Mouse (Mus musculus) urinary bladder, postnatal 4 days (tissue): Measurements from ENCODE around the gene Gja4.

Experiments used
- DNase-seq, 2 experiments: peaks; one replicate each; pipeline ENCODE4 v3.0.0; 2021 to 2022; ENCODE audit warnings: low spot score in 2 of 2

Gene Gja4

GRCm38 (mm10) chr4:127313861-127314260 is at the start of gene Gja4:
Gene Gja4, minus strand, starts transcription at chr4:127314039.
- DNase-seq: peak in 1 of 2 experiments; percentile 59

GRCm38 (mm10) chr4:127363331-127363730 is 49.5 kb upstream of the Gja4 start:
- no peak for DNase-seq

DNA sequence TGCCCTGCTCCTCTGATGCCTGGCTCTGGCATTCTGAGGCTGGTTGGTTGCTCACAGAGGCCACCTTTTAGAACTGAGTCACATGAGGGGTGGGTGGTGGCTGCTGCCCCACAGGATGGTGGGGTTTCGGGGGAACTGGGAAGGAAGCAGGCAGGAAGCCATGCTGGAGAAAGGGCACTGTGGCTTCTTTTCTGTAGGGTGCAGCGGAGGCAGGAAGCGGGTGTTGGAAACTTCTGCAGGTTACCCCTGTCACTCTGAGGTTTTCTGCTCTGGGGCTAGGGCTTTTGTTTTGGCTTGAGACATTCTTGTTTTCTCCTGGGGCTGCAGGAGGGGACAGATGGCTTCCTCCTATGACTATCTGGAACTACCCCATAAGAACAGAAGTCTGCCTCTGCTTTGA is 48.7 kb upstream of the Gja4 start:
- DNase-seq: no peak

- DNase-seq: no peak
Measured at GRCm38 (mm10) chr4:127358018-127358417, 44.2 kb upstream of the Gja4 start, which contains the start of gene Gjb5. Gene Gjb5, minus strand, starts transcription at chr4:127358181.

GRCm38 (mm10) chr4:127354506-127355485 is 41.0 kb upstream of the Gja4 start:
- no peak for DNase-seq

- no peak for DNase-seq
Measured at GRCm38 (mm10) chr4:127353951-127354438, 40.2 kb upstream of the Gja4 start, which contains the start of gene Gjb4. Gene Gjb4, minus strand, starts transcription at chr4:127354081.

- no peak for DNase-seq
Measured at GRCm38 (mm10) chr4:127352594-127352993, 38.8 kb upstream of the Gja4 start.

DNA sequence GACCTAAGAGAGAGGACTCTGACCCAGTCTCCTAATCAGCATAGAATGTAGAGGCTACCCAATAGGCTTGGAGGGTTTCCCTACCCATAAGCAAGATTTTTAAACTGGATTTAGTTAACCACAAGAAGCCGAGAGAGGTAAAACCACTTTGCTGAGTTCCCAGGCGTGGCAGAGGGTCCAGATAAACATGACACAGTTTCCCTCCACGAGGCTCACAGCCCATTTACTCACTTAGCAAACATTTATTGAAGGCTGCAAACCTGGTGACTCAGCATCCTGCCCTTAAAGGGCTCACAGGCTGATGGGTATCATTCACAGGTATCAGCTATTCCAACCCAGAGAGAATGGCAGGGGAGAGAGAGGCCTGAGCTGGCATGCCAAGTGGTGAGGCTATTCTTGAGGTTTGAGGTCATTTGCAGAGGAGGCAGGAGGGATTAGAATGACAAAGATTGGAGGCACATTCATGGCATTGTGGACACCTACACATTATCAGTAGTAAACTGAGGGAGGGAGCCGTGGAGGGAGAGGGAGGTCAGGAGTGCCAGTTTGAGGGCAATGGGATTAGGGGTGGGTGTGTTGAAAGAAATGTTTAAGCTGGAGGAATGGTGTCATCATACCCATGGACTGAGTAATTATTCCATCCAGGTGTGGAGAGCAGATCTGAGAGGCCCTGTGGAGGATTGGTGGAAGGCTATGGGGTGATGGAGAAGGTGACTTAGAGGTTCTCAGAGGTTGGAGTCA is 35.9 kb upstream of the Gja4 start:
- no peak for DNase-seq

DNA sequence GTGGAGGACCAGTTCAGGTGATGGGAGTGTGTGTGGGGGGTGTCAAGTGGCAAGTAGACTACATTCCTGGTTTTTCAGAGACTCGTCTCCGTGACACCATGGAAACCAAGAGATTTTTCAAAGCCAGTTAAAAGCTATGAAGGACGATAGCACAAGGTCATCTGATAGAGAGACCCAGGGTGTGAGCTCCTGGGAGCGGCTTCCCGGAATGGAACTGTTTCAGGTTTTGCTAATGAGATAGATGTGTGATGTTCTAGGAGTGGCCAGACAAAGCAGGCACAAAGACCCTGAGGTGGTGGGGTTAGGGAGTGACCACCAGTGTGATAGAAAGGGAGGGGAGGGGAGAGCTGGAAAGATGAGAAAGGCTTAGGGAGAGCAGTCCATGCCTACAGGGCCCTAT is 31.2 kb upstream of the Gja4 start:
- DNase-seq: no peak

GRCm38 (mm10) chr4:127341372-127341771 is 27.5 kb upstream of the Gja4 start:
- DNase-seq: no peak

DNA sequence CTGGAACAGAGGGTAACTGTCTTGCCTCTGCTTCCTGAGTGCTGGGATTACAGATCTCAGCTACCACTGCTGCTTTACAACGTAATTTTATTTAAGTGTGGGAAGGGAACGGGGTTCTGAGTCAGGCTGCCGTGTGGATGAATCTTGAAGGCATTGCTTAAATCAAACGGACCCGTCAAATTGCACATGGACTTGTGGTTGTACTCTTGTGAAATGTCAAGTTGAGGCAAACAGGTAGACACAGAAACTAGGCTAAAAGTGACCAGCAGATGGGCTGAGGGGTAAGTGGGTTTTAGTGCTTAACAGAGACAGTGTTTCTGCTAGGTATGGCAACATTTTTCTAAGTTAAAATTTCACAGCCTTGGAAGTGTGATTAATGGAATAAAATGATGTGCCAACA is 23.8 kb upstream of the Gja4 start:
- DNase-seq: no peak

- DNase-seq: no peak
Measured at GRCm38 (mm10) chr4:127334870-127335504, 21.1 kb upstream of the Gja4 start.

DNA sequence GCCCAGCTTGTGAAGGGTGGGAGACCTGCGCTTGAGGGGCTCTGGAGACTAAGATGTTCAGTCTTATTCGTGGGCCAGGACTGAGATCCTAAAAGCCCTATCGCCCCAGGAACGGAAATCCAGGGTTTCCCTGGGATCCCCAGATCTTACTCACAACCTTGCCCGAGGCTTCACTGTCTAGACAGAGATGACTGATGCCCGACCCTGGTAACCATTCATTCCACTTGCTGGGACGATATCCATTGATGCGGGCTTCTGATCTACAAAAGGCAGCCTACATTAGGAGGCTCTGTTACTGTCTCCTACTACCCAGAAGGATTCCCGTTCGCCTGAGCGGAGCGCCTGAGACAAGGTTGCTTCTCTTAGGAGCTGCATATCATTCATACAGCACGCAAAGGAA is 17.3 kb upstream of the Gja4 start:
- no peak for DNase-seq

DNA sequence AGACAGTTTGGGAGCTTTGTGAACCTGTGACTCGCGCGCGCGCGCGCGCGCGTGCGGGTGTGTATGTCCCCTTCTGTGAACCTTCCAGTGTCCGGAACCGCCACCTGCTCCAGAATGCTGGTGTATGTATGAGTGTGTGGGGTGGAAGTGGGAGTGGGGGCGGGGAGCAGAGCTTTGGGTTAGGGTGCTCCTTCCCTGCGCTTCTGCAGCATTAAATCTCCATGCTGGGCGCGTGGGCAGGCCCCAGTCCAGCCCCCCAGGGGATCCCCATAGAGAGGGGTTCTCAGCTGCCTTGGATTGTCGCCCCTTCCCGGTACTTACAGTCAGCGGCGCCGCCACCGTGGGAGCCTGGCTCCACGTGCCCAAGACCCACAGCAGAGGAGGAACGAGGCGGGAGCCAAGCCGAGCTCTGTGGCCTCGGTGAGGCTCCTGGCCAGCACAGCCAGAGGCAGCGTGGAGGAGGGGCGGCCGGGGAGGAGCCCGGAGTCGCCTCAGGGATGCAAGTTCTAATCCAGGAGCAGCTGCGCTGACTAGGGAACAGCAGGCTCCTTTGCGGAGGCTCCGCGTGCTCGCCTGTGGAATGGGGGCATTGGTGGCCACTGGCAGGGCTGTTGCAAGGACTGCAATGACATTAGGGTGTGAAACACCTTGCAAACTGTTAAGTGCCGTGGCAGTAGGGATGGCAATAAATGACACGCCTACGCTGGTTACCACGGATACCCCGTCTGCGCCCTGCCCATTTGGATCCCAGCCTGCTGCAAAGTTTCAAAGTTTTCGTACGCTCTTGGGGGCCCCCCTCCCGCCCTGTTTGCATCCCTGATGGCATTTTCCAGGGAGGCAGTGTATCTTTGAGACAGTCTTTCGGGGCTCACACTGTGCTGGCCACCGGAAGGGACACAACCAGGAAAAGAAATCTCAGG is 16.6 kb upstream of the Gja4 start, which contains the start of gene Gjb3:
Gene Gjb3, minus strand, starts transcription at position 664 of the 920 bp plus-strand sequence.
- DNase-seq: no peak

DNA sequence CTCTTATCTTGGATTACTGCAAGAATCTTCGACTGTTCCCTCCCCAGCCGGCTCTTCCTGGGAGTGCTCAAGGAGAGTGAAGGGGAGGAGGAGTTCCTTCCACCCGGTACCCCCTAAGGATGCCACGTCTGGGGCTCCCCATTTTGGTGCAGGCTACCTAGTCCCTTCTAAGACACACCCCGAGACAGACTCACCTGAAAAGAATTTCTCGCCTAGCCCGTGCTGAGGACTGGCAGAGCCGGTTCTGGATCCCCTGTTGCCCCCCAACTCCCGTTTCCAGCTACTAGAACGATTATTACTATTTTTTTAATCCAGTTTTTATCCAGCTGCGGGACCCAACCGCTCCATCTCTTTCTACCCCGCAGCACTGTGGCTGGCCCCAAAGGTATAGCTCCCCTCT is 15.9 kb upstream of the Gja4 start:
- no peak for DNase-seq

DNA sequence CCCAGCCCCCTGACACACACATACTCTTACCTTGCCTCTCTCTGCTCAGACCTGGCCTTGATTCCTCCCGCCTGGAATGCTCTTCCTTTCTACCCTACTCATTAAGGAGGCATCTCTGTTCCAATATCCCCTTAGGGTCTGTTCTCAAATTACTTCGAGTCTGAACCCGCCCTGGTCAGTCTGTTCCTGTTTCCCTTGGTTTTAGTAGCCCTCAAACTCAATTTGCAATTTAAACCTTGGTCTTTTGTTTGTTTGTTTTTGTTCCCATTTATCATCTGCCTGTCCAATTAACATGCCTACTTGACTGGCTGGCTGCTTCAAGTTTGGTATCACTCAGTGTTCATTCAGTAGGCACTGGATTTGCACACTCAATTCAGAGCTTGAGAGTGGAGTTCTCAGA is 15.2 kb upstream of the Gja4 start:
- no peak for DNase-seq

DNA sequence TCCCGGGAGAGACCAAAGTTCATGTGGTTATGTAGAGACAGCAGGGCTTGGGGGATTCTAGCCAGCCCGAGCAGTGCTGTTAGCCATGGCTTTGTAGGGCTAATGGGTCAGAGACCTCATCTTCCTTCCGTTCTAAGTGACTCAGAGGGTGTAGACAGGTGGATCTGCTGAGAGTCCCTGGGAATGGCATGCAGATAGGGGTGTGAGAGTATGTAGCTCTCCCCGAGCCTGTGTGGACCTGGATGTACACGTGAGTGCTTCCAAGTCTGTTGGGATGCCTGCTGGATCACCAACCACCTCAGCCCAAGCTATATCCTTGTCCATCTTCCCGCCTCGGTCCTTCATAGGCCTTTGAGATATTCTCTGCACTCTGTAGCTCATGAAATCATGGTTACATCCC is 14.5 kb upstream of the Gja4 start:
- no peak for DNase-seq

DNA sequence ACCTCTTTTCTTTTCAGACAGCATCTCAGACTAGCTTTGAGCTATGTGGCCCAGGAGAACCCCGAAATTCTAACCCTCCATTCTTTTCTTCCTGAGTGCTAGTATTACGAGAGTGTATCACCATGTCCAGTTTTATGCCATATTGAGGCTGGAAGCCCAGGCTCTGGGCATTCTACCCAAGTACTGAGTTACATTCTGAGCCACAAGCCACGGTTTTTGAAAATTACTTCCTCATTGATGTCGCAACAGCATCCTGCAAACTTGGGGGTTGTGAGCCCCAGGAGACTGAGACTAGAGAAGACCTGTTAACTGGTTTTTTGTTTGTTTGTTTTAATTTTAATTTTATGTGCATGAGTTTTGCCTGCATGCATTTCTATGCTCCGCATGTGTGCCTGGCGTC is 13.9 kb upstream of the Gja4 start:
- no peak for DNase-seq

DNA sequence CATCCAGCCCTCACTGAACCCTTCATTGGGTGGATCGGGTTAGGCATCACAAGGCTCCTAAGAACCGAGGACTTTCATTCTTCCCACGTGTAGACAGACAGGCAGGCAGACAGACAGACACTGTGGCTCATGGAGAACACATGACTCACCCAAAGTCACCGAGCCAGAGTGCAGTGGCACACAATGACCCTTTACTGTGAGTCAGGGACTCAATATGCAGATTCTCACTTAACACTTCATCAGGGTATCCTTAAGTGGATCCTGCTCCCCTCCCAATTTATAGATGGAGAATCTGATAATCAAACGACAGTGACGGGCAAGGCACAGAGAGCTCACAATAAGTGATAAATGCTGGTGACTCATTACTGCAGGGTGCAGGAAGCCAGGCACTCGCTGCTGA is 13.4 kb upstream of the Gja4 start:
- no peak for DNase-seq

DNA sequence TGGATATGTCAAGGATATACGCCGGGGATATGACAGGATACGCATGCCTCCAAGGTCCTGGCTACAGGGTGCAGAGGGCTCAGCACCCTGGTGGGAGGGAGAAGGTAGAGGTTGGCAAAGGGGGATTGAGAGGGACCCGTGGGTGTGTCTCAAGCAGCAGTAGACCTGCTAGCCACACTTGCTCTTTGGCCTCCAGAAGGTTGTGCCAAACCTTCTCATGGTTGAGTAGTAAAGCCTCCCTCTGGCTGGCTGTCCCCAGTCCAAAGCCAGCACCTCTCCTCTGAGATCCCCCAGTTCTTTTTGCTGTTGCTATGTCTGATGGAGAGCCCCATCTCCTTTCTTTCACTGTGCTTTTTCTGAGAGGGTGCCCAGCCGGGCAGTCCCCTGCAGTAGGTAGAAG is 11.4 kb upstream of the Gja4 start:
- DNase-seq: no peak

DNA sequence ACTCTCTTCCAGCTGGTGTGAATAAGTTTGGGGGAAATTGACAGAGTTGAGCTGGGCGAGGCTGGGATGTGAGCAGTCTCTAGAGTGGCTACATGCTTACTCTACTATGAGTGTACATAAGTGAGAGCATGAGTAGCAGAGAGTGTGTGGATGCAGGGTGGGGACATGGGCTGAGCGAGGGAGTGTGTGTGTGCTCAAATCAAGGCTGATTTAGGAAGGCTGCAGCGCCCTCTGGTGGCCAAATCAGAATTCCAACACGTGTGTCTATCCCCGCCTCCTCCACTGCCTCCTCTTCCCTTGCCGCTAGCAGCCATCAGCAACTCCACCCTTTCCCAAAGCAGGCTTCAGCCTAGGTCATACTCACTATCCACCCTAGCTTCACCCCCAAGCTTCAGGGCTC is 10.9 kb upstream of the Gja4 start:
- peak; percentile 51 to 84 for DNase-seq
